Mouse (Mus musculus) left cerebral cortex, adult 8-10 months (tissue): ENCODE measurements at regions not wholly inside any gene's neighbourhood (a gene's known extent, or its start where the extent isn't known, plus 50 kb on each side); places are given as distances from the start of the nearest gene placed in this dataset.
A peak's percentile ranks its signal among the peaks of the same experiment; 100 is the strongest.

Experiments
- DNase-seq, 2 experiments: peaks; one replicate each; pipeline ENCODE4 v3.0.0; 2022; ENCODE audit warnings: low spot score in 2 of 2

DNA sequence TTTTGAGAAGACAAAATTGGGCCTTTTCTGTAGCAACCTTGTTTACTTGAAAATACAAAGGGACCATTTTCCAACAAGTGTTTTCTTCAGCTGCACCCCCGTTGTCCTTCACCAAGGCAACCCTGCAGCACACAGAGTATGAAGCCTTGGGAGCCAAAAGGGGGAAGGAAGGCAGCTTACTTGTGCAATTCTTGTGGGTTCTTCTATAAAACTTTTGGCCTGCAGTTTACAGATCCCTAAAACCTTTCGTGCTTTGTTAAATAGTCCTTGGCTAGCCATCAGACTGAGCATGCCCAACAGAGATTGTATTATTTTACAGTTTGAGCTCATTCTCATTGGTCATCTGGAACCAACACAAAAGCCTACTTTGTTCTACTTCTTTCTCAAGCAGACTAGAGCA is 140.6 kb upstream of the H2al1a start:
- peak in 1 of 2 experiments; percentile 37 for DNase-seq

DNA sequence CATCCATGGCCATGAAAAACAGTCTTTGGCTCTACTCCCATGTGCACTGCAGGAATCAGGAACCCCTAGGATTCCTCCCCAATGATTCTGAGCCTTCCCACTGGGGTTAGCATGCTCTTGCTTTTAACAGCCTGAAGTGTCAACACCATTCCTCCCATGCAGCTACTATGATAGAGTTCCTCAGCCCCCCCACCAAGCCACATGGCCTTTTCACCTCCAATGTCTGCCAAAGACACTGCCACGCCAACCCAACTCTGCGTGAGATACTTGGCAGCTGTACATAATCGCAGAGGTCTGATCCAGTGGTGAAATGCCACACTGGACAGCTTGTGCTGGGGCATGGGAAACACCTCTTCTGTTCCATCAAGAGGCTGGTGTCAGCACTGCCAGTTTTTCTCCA is 128.6 kb upstream of the H2al1a start:
- DNase-seq: no peak

DNA sequence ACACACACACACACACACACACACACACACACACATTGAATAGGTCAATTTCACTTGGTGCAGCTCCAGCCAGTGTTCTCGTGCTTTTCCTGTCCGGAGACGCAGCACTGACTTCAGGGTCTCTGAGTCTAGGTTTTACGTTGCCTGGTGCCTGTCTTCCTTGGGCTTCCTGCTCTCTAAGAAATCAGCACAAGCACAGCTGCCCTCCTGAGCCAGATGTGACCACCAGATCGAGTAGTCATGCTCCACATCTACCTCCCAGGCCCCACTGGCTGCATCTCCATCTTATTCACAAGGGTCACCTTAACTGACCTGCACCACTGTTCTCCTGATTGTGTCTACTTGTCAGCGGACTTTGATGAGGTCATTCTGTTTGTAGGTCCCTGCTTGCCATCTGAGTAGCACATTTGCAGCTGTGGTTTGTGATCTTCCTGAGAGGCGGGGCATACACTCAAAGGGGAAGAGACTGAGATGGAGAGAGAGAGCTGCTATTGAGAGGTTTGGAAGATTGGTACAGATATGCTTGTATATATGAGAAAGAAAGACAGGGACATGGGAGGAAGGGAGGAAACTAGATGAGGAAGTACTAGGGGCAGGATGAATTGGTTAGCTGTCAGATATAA is 118.8 kb upstream of the H2al1a start:
- no peak for DNase-seq

DNA sequence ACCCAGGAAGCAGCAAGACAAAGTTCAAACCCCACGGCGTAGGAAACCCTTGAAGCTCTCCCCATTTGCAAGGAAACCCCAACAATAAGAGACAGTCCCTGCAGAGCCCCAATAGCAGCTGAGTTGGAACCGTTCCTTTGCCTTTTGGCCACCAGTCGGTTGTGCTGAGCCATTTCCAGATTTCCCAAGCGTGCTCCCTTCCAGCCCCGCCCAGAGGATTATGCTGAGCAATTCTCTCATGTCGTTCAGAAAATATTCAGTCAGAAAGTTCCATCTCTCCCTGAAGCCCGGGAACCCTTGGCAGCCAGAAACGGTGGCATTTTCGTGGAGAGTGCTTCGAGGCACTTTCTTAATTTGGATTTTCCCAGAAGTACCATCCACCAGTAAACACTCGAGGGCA is 117.2 kb upstream of the H2al1a start:
- no peak for DNase-seq

DNA sequence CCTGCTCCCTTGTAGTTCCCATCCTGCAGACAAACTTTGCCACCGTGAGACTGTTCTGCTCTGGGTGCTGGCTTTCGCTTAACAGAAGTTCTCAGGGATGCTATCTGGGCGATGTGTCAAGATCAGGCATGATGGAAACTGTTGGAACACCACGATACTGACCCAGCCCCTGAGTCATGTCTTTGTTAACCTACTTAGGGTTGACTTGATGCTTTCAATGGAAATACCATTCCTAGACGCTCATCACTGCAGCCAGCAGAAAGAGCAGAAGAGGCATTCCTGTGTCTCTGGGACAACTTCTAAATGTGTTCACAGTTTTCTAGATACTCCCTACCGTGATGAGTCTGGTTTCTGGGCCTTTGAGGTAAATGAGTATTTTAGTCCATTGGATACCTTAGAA is 108.2 kb upstream of the H2al1a start:
- DNase-seq: no peak

DNA sequence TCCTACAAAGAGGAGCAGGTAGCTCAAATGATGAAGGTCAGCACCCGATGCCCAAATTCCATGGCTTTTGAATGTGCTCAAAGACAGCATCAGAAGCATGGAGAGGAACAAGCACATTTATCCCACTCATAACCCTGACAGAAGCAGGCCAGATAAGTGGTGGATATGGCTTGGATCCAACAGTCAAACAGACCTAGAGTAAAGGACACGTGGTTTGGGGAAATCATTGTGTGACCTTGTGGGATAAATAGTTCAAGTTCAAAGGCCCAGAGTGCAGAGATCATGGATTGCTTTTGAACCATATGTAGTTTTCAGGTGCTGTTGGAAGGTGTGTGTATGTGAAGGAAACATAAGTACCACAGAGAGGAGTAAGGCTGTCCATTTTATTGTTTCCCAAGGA is 94.9 kb upstream of the H2al1a start:
- no peak for DNase-seq

DNA sequence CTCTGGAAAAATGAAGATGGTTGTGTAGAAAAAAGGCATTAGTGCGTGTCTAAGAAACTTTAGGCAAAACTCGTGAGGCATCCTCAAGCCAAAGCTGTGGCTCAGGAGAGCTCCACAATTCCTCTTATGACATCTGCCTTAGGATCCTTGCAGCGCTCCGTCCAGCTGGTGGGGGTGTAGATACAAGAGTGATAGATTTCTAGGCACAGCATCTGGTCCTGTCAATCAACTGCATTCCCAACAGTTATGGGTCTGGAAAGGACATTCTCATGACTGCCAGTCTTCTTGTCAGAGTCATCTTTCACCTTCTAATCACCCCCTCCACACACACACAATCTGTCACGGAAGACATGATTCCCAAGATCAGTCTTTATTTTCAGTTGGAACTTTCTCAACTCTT is 89.2 kb upstream of the H2al1a start:
- no peak for DNase-seq

DNA sequence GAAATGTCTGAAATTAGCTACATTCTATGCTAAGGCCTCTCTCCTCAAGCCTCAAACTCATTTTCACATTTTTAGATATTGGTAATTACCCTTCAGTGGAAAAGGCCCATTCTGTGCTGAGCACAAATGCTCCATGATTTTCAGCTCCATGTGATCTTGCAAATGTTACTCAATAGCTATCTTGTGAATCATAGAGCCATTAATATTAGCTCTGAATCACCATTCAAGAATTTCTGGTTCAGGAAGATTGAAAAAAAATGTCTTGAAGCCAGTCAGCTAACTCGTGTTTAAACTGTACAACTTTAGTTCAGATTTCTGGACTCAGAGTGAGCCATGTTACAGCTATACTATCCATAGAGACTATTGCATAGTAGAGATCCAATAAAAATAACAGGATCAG is 86.2 kb upstream of the H2al1a start:
- DNase-seq: no peak

DNA sequence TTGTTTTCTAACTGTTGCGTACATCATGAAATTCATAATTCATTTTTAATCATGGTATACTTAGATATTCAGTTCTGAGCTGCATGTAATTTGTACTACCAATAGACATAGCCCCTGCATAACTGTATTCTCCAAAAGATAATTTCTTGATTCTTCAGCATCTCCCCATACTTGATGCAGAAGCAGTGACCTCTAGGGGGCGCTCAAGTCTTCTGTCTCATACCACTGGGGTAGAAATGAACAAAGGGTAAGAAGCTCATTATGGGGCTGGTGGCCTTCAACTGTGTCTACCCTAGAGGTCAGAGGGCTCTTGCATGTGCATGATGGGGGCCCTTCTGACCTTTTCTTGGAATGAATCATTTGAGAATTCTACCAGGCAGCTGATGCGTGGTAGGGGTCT is 85.6 kb upstream of the H2al1a start:
- peak in 1 of 2 experiments; percentile 2 for DNase-seq

DNA sequence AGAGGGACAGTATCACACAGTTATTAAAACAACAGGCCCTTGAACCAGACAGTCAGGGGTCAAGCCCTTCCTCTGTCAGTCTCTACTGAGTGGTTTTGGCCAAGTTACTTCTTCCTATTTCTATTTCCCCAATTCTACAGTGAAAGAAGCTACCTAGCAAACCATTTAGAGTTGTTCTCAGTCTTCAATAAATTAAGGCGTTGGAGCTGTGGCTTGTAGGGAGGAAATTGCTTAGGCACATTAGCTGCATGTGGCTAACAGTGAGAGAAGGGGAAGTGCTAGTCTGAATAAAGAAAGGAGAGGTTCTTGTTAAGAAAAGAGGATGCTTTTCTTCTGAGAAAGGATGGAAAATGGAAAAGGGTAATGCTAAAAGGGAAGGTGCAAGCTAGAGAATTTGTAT is 60.0 kb upstream of the H2al1a start:
- DNase-seq: no peak

DNA sequence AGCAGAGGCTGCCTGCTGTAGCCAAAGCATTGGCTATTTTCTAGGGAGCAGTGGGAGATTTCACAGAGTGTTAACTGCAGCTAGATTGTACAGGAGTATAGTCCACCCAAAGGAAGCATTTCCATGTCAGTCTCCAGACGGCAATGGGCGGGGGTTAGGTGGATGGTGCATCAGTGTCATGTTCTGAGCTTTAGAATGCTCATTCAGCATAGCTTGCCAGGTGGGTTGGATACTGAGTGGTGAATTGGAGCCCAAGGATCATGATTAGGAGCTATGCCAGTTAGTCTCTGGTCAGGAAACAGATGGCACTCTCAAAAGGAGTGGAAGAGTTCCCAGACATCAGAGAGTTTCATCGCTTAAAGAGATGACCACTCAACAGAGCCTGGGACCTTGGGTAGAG is 53.5 kb upstream of the H2al1a start:
- no peak for DNase-seq
